Mouse (Mus musculus): ENCODE measurements around the gene Fbxl8. TPM values are rescaled to one million over a fixed set of nuclear protein-coding genes. Genes with fewer than 3 reads are reported as not detected.
"Not testable (repeated sequence)": the region's sequence is repeated elsewhere in the genome, so short reads cannot be mapped to it uniquely, and the experiment has no call there.

Fbxl8 gene
- total and polyA plus RNA-seq, 3 experiments, result 5.2 to 10.5 (median 5.9) TPM

- TF ChIP-seq EP300 (IDR thresholded peaks at IDR 0.05; ENCODE audit: low read length) (no peak), E2F4 (IDR thresholded peaks at IDR 0.05; ENCODE audit: insufficient replicate concordance, low read depth, low read length) (no peak), ELF1 (IDR thresholded peaks at IDR 0.05; ENCODE audit: low read depth, low read length) (no peak), NELFE (IDR thresholded peaks at IDR 0.05; ENCODE audit: low read depth, low read length) (no peak)
- dilution Hi-C loops (cut with MboI; ENCODE audit: extremely low pct_ligation_motif_present, extremely low pct_unique_long_range_greater_than_20kb, low sequenced_read_pairs) (no loop called here), in situ Hi-C loops (cut with MboI; ENCODE audit: low pct_ligation_motif_present, low pct_unique_long_range_greater_than_20kb, low sequenced_read_pairs) (no loop called here)
- Histone ChIP-seq H3K27ac (ENCODE audit: insufficient read depth, low read depth) (no peak overlapping the region), H3K4me1 (ENCODE audit: control insufficient read depth in 1 of 2, insufficient read depth in 2 of 2) (peaks cover 0 to 21% of the 10 kb centered on the region in 2 experiments; a peak in 2 of 4 replicates), H3K36me3 (replicated peaks in 1 of 2; ENCODE audit: control insufficient read depth in 1 of 2, insufficient read depth in 1 of 2, low read length in 1 of 2) (peaks cover 15 to 52% of the 10 kb centered on the region in 2 experiments), H3K79me2 (replicated peaks; ENCODE audit: control insufficient read depth, extremely low read depth, insufficient read depth, poor library complexity, severe bottlenecking) (peaks cover 12% of the 10 kb centered on the region; the same call in 1 of the 2 replicates), H3K27me3 (replicated peaks) (no peaks in the 10 kb centered on the region), H3K4me3 (replicated peaks in 1 of 3; ENCODE audit: low read depth in 2 of 3, low read length in 2 of 3, poor library complexity in 1 of 3) (no peak overlapping the region), H3K9ac (ENCODE audit: insufficient read depth, low read depth) (no peak overlapping the region), H3K4me2 (ENCODE audit: insufficient read depth, low read depth, poor library complexity, severe bottlenecking) (no peak overlapping the region), H3K9me3 (replicated peaks; ENCODE audit: low read length) (no peaks in the 10 kb centered on the region)
- DNase-seq (ENCODE audit: extremely low read depth), result no peak
Measured at GRCm38 (mm10) chr8:105231503-105232320, 32.7 kb upstream of the Fbxl8 start.

- H3K9ac ChIP-seq (ENCODE audit: insufficient read depth, low read depth); dilution Hi-C loops (cut with MboI; ENCODE audit: extremely low pct_ligation_motif_present, extremely low pct_unique_long_range_greater_than_20kb, low sequenced_read_pairs); in situ Hi-C loops (cut with MboI; ENCODE audit: low pct_ligation_motif_present, low pct_unique_long_range_greater_than_20kb, low sequenced_read_pairs): not testable (repeated sequence)
Measured at GRCm38 (mm10) chr8:105232321-105232693, 32.1 kb upstream of the Fbxl8 start.

GRCm38 (mm10) chr8:105233126-105233935, 31.1 kb upstream of the Fbxl8 start:
- TF ChIP-seq HCFC1 (IDR thresholded peaks at IDR 0.05; ENCODE audit: low read depth, low read length) (no peak), CHD1 (IDR thresholded peaks at IDR 0.05; ENCODE audit: low read depth, low read length) (no peak), TBP (conservative IDR thresholded peaks at IDR 0.05; ENCODE audit: low read depth, low read length) (no peak), RAD21 (IDR thresholded peaks at IDR 0.05; ENCODE audit: low read depth, low read length) (no peak), ZKSCAN1 (IDR thresholded peaks at IDR 0.05; ENCODE audit: borderline replicate concordance, low read depth, low read length) (no peak), PAX5 (IDR thresholded peaks at IDR 0.05; ENCODE audit: low read length) (no peak), CHD2 (IDR thresholded peaks at IDR 0.05; ENCODE audit: low read length) (no peak), MAX (IDR thresholded peaks at IDR 0.05; ENCODE audit: low read length) (no peak), KAT2A (IDR thresholded peaks at IDR 0.05; ENCODE audit: insufficient replicate concordance, low read length) (no peak), NELFE (IDR thresholded peaks at IDR 0.05; ENCODE audit: low read depth, low read length) (no peak), USF2 (conservative IDR thresholded peaks at IDR 0.05; ENCODE audit: low read depth, low read length) (no peak), MYC (IDR thresholded peaks at IDR 0.05; ENCODE audit: low read depth, low read length) (no peak), ELF1 (IDR thresholded peaks at IDR 0.05; ENCODE audit: low read depth, low read length) (no peak), E2F4 (IDR thresholded peaks at IDR 0.05; ENCODE audit: insufficient replicate concordance, low read depth, low read length) (no peak), EP300 (IDR thresholded peaks at IDR 0.05; ENCODE audit: low read length) (no peak), SMC3 (IDR thresholded peaks at IDR 0.05; ENCODE audit: low read depth, low read length) (no peak), ZC3H11A (IDR thresholded peaks at IDR 0.05; ENCODE audit: low read depth, low read length) (no peak), SIN3A (IDR thresholded peaks at IDR 0.05; ENCODE audit: low read length) (no peak), TCF12 (IDR thresholded peaks at IDR 0.05; ENCODE audit: low read depth, low read length) (no peak), POLR2AphosphoS2 (IDR thresholded peaks at IDR 0.05; ENCODE audit: low read depth, low read length) (no peak)
- H3K9ac ChIP-seq (ENCODE audit: insufficient read depth, low read depth), result no peak overlapping the region
- H3K27ac ChIP-seq (ENCODE audit: insufficient read depth, low read depth), result no peak overlapping the region
- dilution Hi-C loops (cut with MboI; ENCODE audit: extremely low pct_ligation_motif_present, extremely low pct_unique_long_range_greater_than_20kb, low sequenced_read_pairs) (no loop called here), in situ Hi-C loops (cut with MboI; ENCODE audit: low pct_ligation_motif_present, low pct_unique_long_range_greater_than_20kb, low sequenced_read_pairs) (no loop called here)
- DNase-seq (ENCODE audit: extremely low read depth), result no peak
- 0 out of 2 replicates have a peak, but pooled peaks cover 5% of the 10 kb centered on the region for H3K79me2 ChIP-seq (replicated peaks; ENCODE audit: control insufficient read depth, extremely low read depth, insufficient read depth, poor library complexity, severe bottlenecking)
- no peaks in the 10 kb centered on the region for H3K9me3 ChIP-seq (replicated peaks; ENCODE audit: low read length)
- H3K36me3 ChIP-seq (replicated peaks in 1 of 2; ENCODE audit: control insufficient read depth in 1 of 2, insufficient read depth in 1 of 2, low read length in 1 of 2), result peaks cover 15 to 55% of the 10 kb centered on the region in 2 experiments
- H3K4me3 ChIP-seq (replicated peaks in 1 of 3; ENCODE audit: low read depth in 2 of 3, low read length in 2 of 3, poor library complexity in 1 of 3), result no peak overlapping the region
- H3K4me2 ChIP-seq (ENCODE audit: insufficient read depth, low read depth, poor library complexity, severe bottlenecking), result no peak overlapping the region
- no peaks in the 10 kb centered on the region for H3K27me3 ChIP-seq (replicated peaks)
- peaks cover 0 to 15% of the 10 kb centered on the region in 2 experiments; a peak in 2 of 4 replicates for H3K4me1 ChIP-seq (ENCODE audit: control insufficient read depth in 1 of 2, insufficient read depth in 2 of 2)

More at GRCm38 (mm10) chr8:105232321-105232693, 32.1 kb upstream of the Fbxl8 start:
- peaks cover 0 to 15% of the 10 kb centered on the region in 2 experiments; a peak in 2 of 4 replicates for H3K4me1 ChIP-seq (ENCODE audit: control insufficient read depth in 1 of 2, insufficient read depth in 2 of 2)
- H3K9me3 ChIP-seq (replicated peaks; ENCODE audit: low read length); H3K27ac ChIP-seq (ENCODE audit: insufficient read depth, low read depth); H3K4me3 ChIP-seq (replicated peaks in 1 of 3; ENCODE audit: low read depth in 2 of 3, low read length in 2 of 3, poor library complexity in 1 of 3); DNase-seq (ENCODE audit: extremely low read depth); H3K27me3 ChIP-seq (replicated peaks); H3K4me2 ChIP-seq (ENCODE audit: insufficient read depth, low read depth, poor library complexity, severe bottlenecking); H3K79me2 ChIP-seq (replicated peaks; ENCODE audit: control insufficient read depth, extremely low read depth, insufficient read depth, poor library complexity, severe bottlenecking): not testable (repeated sequence)
- peaks cover 15 to 52% of the 10 kb centered on the region in 2 experiments for H3K36me3 ChIP-seq (replicated peaks in 1 of 2; ENCODE audit: control insufficient read depth in 1 of 2, insufficient read depth in 1 of 2, low read length in 1 of 2)

Measured in CH12.LX (cell line).